Mouse (Mus musculus) CD4-positive, CD25-positive, alpha-beta regulatory T cell, adult 4 months (primary cell): Measurements from ENCODE around the gene Ccdc158. TPM values are rescaled to one million over a fixed set of nuclear protein-coding genes. Genes with fewer than 3 reads are reported as not detected.

Source experiments
- ATAC-seq: one replicate; pipeline ENCODE4 v1.8.0; 2017
- polyA plus RNA-seq, 2 experiments: library from polyadenylated mRNA; unstranded; fragments of 100-300 nt; shearing (Covaris generic); gene quantifications; one replicate each; pipeline ENCODE4 v1.2.1; 2017

The Ccdc158 gene
- polyA plus RNA-seq, 2 experiments from 2014 or later: not detected

DNA sequence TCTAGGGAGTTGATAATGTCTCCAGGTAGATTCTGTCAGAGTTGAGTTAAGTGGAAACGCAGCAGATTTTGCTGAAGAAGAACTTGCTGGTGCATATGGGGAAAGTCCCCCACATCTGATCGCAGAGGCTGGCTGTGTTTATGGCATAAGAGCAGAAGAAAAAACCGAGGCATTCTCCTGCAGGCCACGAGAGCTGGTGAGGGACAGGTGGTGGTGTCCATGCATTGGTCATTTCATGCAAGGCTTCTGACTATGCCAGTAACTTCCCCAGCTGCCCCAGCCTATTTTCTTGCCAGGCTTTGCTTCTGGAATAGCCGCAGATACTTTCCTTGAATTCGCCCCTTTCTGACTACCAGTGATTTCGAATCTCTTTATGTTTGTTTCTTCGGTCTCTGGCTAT is 78.2 kb downstream of the Ccdc158 start:
- ATAC-seq: no peak

DNA sequence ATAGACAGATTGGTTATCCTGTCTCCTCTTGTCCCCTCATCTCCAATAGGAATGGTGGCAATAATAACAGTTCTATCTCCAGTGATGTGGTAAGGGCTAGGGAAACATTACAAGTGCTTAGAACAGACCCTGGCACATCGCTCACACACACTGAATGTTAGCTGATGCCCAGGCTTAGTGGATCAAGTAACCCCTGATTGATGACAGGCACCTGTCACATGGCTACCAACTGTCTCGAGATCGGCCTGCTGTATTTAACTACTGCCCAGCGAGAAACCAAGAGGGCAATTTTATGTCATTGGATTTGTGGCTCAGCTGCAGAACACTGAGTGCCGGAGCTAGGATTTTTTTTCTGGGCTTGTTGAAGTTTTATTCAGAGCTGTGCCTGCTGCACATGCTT is 80.0 kb downstream of the Ccdc158 start:
- ATAC-seq: no peak

DNA sequence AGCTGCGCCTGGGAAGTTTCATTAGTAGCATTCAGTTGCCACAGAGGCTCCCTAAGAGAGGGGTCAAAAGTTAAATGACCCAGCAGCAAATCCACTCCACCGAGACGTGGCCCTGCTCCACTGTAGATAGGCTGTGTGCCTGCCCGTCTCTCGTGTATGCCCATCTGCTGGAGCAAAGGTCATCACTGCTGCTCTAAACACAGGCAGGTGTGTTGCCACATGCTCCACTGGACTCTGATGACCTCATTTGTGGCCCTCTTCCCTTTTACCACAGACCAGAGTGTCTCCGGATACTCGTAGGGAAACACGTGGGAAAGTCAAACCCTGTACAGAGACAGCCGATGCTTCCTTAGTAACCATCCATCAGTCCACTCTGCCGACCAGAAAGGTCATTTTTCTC is 89.1 kb downstream of the Ccdc158 start:
- no peak for ATAC-seq

DNA sequence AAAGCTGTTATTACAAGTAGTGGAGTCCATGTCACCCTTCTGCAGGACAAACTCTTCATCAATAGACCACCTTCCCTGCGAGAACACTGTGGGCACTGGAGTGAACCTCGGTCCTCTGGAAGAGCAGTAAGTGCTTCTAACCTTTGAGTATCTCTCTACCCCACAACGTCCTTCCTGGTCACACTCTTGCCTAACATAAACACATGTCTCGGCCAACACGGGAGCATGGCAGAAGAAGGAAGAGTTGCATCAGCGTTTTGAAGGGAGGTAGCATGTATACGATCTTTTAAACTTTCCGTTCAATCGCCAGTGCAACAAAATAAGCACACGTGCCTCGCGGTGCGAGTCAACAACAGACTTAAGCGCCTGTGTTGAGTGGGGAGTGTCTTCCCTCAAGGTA is 95.5 kb downstream of the Ccdc158 start:
- no peak for ATAC-seq

DNA sequence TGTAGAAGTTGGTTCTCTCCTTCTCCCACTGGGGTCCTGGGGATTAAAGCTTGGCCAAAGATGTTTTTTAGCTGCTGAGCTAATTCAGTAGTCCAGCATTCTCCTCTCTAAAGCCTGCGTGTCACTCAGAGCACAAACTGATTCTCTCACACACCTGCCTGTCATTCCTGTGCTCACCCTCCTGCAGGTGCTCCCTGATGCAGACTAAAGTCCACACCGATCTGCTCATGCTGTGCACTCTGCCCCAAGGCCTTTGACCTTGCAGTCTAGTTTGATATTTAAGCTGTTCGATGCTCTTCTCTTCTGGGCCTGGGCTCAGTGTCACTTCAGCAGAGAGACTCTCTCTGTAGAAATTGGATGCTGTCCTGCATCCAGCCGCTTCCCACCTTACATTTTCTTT is 103.8 kb downstream of the Ccdc158 start:
- no peak for ATAC-seq

DNA sequence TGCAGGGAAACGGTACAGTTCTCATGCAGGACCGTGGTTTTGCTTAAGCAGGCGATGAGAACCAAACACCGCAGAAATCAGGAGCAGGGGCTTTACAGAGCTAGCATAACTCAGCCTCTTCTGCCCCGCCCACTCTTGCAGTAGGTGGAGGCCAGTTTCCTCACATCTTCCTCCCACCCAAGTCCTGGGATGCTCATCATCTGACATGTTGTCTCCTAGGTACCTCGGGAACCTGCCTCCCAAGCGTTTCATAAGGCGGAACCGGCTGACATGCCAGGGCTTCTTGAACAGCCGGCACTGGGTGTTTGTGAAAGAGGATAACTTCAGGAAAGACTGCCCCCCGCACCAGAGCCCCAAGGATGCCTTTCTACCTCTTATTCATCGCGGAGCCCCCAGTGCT is 113.1 kb downstream of the Ccdc158 start:
- ATAC-seq: no peak

DNA sequence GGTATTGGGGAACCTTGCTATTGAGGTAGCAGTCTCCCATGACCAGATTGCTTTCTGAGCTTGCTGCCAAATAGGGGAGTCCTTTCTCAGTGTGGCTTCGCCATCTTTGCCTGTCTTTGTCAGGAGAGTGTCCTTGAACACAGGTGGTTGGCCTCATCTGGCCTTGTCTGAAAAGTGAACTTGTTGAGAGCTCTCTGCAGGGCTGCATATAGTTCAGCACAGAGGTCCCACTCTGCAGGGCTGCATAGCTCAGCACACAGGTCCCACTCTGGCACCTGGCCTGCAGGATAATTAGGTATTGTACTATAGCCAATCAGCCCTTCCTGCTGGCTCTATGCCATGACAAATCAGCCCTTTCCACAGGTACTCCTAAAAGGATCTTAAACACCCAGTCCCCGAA is 114.9 kb downstream of the Ccdc158 start:
- no peak for ATAC-seq

Other genes with a start within 250 kb of the Ccdc158 start
- 10 to 100 TPM; 41.3 to 42.7 TPM for gene Nup54, start 240.1 kb downstream of the Ccdc158 start, polyA plus RNA-seq
- gene Scarb2, start 168.4 kb downstream of the Ccdc158 start, polyA plus RNA-seq: 10 to 100 TPM in 1 of 2 experiments, 1 to 10 TPM in 1; 9.1 to 13.0 TPM
- gene Fam47e, start 120.2 kb downstream of the Ccdc158 start, polyA plus RNA-seq: not detected
- gene Stbd1, start 72.2 kb downstream of the Ccdc158 start, polyA plus RNA-seq: under 1 TPM in 1 of 2 experiments, not detected in 1; 0.27 TPM
- gene Shroom3, start 8.2 kb upstream of the Ccdc158 start, polyA plus RNA-seq: not detected